In genomic region chr13:36368799-36369198, GRCm38 (mm10) we compare ENCODE assay signal across 19 mouse cellular contexts.
DNase-seq lines count a peak whose midpoint lies in the region; ATAC-seq lines count a peak whose summit lies in the region.
"Had no signal": no experiment of that assay in that cellular context is flagged by ENCODE, and none has a peak within 500 bp of the region (broad histone marks: within the 10 kb centered on the region; RNA-seq: fewer than 3 reads in every experiment).

No protein-coding gene starts in this region.

- no peaks in the 10 kb centered on the region for H3K4me1 ChIP-seq in hindbrain, embryonic 14.5 days (replicated peaks; ENCODE audit: control insufficient read depth, insufficient read depth, low read length)
- no peaks in the 10 kb centered on the region for H3K4me1 ChIP-seq in hindbrain, embryonic 10.5 days (replicated peaks)
- peaks cover 6% of the 10 kb centered on the region; the same call in 1 of the 2 replicates for H3K4me1 ChIP-seq in neural tube, embryonic 13.5 days (replicated peaks)
- H3K4me1 ChIP-seq in midbrain, embryonic 13.5 days (replicated peaks) = peaks cover 8% of the 10 kb centered on the region; the same call in 1 of the 2 replicates
- H3K4me1 ChIP-seq: heart, embryonic 15.5 days had no signal

- 29% methylated on average over 3 of the region's 3 CpGs for WGBS in hindbrain, embryonic 14.5 days
- 74% methylated on average over 3 of the region's 3 CpGs for WGBS in hindbrain, embryonic 10.5 days
- 25% methylated on average over 3 of the region's 3 CpGs for WGBS in neural tube, embryonic 13.5 days
- 28% methylated on average over 3 of the region's 3 CpGs for WGBS in midbrain, embryonic 13.5 days

- ATAC-seq in hindbrain, embryonic 14.5 days (ENCODE audit: low FRiP score) = no peak
- ATAC-seq in neural tube, embryonic 13.5 days (ENCODE audit: low read depth) = peak; percentile 84
- peak; percentile 56 for ATAC-seq in midbrain, embryonic 13.5 days
- ATAC-seq in megakaryocyte progenitor cell, adult 5-6 weeks (replicated peaks; ENCODE audit: poor library complexity) = no peak
- ATAC-seq: liver, postnatal 0 days; Patski had no signal

- H3K27ac ChIP-seq in hindbrain, embryonic 14.5 days = peak overlapping the region; percentile 57
- H3K27ac ChIP-seq in hindbrain, embryonic 10.5 days = no peak overlapping the region
- peak overlapping the region; percentile 4 for H3K27ac ChIP-seq in neural tube, embryonic 13.5 days (replicated peaks)
- H3K27ac ChIP-seq in midbrain, embryonic 13.5 days = no peak overlapping the region
- H3K27ac ChIP-seq: embryonic facial prominence, embryonic 15.5 days; heart, adult 2 months; heart, embryonic 15.5 days; midbrain, embryonic 12.5 days had no signal

- no peak overlapping the region for H3K4me2 ChIP-seq in hindbrain, embryonic 14.5 days (replicated peaks)
- H3K4me2 ChIP-seq in neural tube, embryonic 13.5 days = no peak overlapping the region
- H3K4me2 ChIP-seq in midbrain, embryonic 13.5 days (replicated peaks) = no peak overlapping the region
- H3K4me2 ChIP-seq: embryonic facial prominence, embryonic 15.5 days; heart, embryonic 15.5 days; midbrain, embryonic 12.5 days had no signal

- no peak overlapping the region for H3K4me3 ChIP-seq in hindbrain, embryonic 14.5 days (replicated peaks; ENCODE audit: low read length)
- H3K4me3 ChIP-seq in hindbrain, embryonic 10.5 days = no peak overlapping the region
- no peak overlapping the region for H3K4me3 ChIP-seq in neural tube, embryonic 13.5 days
- H3K4me3 ChIP-seq in midbrain, embryonic 13.5 days (replicated peaks) = no peak overlapping the region
- H3K4me3 ChIP-seq: embryonic facial prominence, embryonic 15.5 days; heart, adult 2 months; heart, embryonic 15.5 days; midbrain, embryonic 12.5 days had no signal

- no peaks in the 10 kb centered on the region for H3K27me3 ChIP-seq in hindbrain, embryonic 14.5 days (ENCODE audit: control insufficient read depth, insufficient read depth, low read length)
- H3K27me3 ChIP-seq in hindbrain, embryonic 10.5 days (ENCODE audit: insufficient read depth, poor library complexity, severe bottlenecking) = no peaks in the 10 kb centered on the region
- H3K27me3 ChIP-seq in neural tube, embryonic 13.5 days = no peaks in the 10 kb centered on the region
- no peaks in the 10 kb centered on the region for H3K27me3 ChIP-seq in midbrain, embryonic 13.5 days
- H3K27me3 ChIP-seq: embryonic facial prominence, embryonic 15.5 days; heart, embryonic 15.5 days; midbrain, embryonic 12.5 days; Patski had no signal

- H3K36me3 ChIP-seq in hindbrain, embryonic 14.5 days (replicated peaks; ENCODE audit: control insufficient read depth, insufficient read depth) = no peaks in the 10 kb centered on the region
- no peaks in the 10 kb centered on the region for H3K36me3 ChIP-seq in hindbrain, embryonic 10.5 days
- no peaks in the 10 kb centered on the region for H3K36me3 ChIP-seq in neural tube, embryonic 13.5 days
- H3K36me3 ChIP-seq in midbrain, embryonic 13.5 days = no peaks in the 10 kb centered on the region
- H3K36me3 ChIP-seq: embryonic facial prominence, embryonic 15.5 days; heart, embryonic 15.5 days; midbrain, embryonic 12.5 days had no signal

- H3K9ac ChIP-seq in hindbrain, embryonic 14.5 days = no peak overlapping the region
- H3K9ac ChIP-seq in neural tube, embryonic 13.5 days = no peak overlapping the region
- no peak overlapping the region for H3K9ac ChIP-seq in midbrain, embryonic 13.5 days (replicated peaks)
- H3K9ac ChIP-seq: embryonic facial prominence, embryonic 15.5 days; heart, embryonic 15.5 days; liver, postnatal 0 days; midbrain, embryonic 12.5 days had no signal

- H3K9me3 ChIP-seq in hindbrain, embryonic 14.5 days (ENCODE audit: control insufficient read depth, low read length) = no peaks in the 10 kb centered on the region
- no peaks in the 10 kb centered on the region for H3K9me3 ChIP-seq in hindbrain, embryonic 10.5 days
- no peaks in the 10 kb centered on the region for H3K9me3 ChIP-seq in neural tube, embryonic 13.5 days
- no peaks in the 10 kb centered on the region for H3K9me3 ChIP-seq in midbrain, embryonic 13.5 days
- H3K9me3 ChIP-seq: embryonic facial prominence, embryonic 15.5 days; heart, embryonic 15.5 days; midbrain, embryonic 12.5 days had no signal

- DNase-seq in hindbrain, embryonic 14.5 days (ENCODE audit: low spot score) = peak; percentile 26
- no peak for DNase-seq in hindbrain, embryonic 10.5 days (ENCODE audit: low spot score)
- DNase-seq in neural tube, embryonic 10.5 days (ENCODE audit: extremely low spot score, low spot score) = no peak
- no peak for DNase-seq in B cell, adult 2 months
- DNase-seq: adrenal gland, postnatal 25 days; cerebellum, adult 9-11 months; heart, adult 2 months; kidney, adult 18-20 months; kidney, postnatal 25 days; liver; liver, postnatal 0 days; lung, postnatal 14 days had no signal

Comparison
In these comparisons a context has a peak if more than half of its experiments do, and no peak if none do; other contexts are left out.
1. H3K27ac ChIP-seq: peak in hindbrain, embryonic 14.5 days (single experiment) and neural tube, embryonic 13.5 days (single experiment); none in hindbrain, embryonic 10.5 days (single experiment) and midbrain, embryonic 13.5 days (single experiment).
2. ATAC-seq: peak in neural tube, embryonic 13.5 days (single experiment) and midbrain, embryonic 13.5 days (single experiment); none in hindbrain, embryonic 14.5 days (single experiment) and megakaryocyte progenitor cell, adult 5-6 weeks (single experiment).